20 mouse cellular contexts compared by ENCODE assay signal in the genomic region with DNA sequence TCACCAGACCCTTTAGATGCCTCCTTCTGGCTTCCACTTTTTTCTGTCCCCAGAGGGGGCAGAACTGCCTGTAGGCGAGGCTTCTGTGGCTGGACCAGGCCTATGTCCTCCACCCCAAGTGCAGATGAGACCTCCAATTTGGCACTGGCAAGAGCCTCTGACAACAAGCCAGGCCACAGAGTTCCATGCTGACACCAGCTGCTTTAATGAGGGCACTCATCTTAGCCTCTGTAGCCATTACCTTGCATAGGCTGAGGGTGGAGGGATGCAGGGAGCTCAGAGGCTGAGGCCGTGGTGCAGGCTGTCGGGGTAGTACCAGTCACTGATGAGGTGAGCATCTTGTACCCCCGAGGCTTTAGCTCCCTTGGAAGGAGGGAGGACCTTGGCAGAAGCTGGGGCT.
DNase-seq lines count a peak whose midpoint lies in the region; ATAC-seq and TF ChIP-seq lines count a peak whose summit lies in the region.
"Had no signal": no experiment of that assay in that cellular context is flagged by ENCODE, and none has a peak within 500 bp of the region (broad histone marks: within the 10 kb centered on the region; RNA-seq: fewer than 3 reads in every experiment).

No protein-coding gene starts in this region.

- no peak for DNase-seq in cerebellum, adult 9-11 months
- no peak for DNase-seq in hindbrain, embryonic 14.5 days (ENCODE audit: low spot score)
- no peak for DNase-seq in layer of hippocampus, adult 2 months (ENCODE audit: low spot score in 2 of 2)
- no peak for DNase-seq in layer of hippocampus, adult 8-10 months (ENCODE audit: low spot score in 2 of 2)
- no peak for DNase-seq in neural tube, embryonic 10.5 days (ENCODE audit: extremely low spot score, low spot score)
- DNase-seq: adrenal gland, postnatal 14 days; B cell, adult 2 months; cerebellum, adult 2 months; forebrain, postnatal 0 days; gastrocnemius, postnatal 14 days; heart, postnatal 36 days had no signal

- ATAC-seq in cerebellum, adult (ENCODE audit: insufficient number of reproducible peaks, low FRiP score, low TSS enrichment): peak; percentile 41; the same call in 1 of the 2 replicates
- ATAC-seq in hindbrain, embryonic 14.5 days (ENCODE audit: low FRiP score): no peak
- ATAC-seq in hindbrain, embryonic 13.5 days (ENCODE audit: low FRiP score): no peak
- peak; percentile 40; the same call in 1 of the 2 replicates for ATAC-seq in neural tube, embryonic 13.5 days (ENCODE audit: low read depth)
- ATAC-seq: CD4-positive, CD25-positive, alpha-beta regulatory T cell, adult 4 months; forebrain, embryonic 13.5 days; forebrain, postnatal 0 days; intestine, embryonic 16.5 days had no signal

- TF ChIP-seq CTCF in layer of hippocampus, adult 2 months (conservative IDR thresholded peaks at IDR 0.05): no peak

- no peak overlapping the region for H3K4me3 ChIP-seq in hindbrain, embryonic 14.5 days (replicated peaks; ENCODE audit: low read length)
- no peak overlapping the region for H3K4me3 ChIP-seq in hindbrain, embryonic 13.5 days
- H3K4me3 ChIP-seq in layer of hippocampus, adult 2 months: no peak overlapping the region
- H3K4me3 ChIP-seq in neural tube, embryonic 13.5 days: no peak overlapping the region
- H3K4me3 ChIP-seq: embryonic facial prominence, embryonic 10.5 days; forebrain, embryonic 13.5 days; heart, embryonic 12.5 days had no signal

- no peaks in the 10 kb centered on the region for H3K27me3 ChIP-seq in hindbrain, embryonic 14.5 days (ENCODE audit: control insufficient read depth, insufficient read depth, low read length)
- H3K27me3 ChIP-seq in hindbrain, embryonic 13.5 days: no peaks in the 10 kb centered on the region
- no peaks in the 10 kb centered on the region for H3K27me3 ChIP-seq in neural tube, embryonic 13.5 days
- H3K27me3 ChIP-seq: forebrain, embryonic 13.5 days; heart, embryonic 12.5 days had no signal

- 68% methylated on average over 4 of the region's 4 CpGs for WGBS in hindbrain, embryonic 14.5 days
- WGBS in hindbrain, embryonic 13.5 days: 55% methylated on average over 4 of the region's 4 CpGs
- WGBS in neural tube, embryonic 13.5 days: 68% methylated on average over 4 of the region's 4 CpGs

- no peak overlapping the region for H3K9ac ChIP-seq in hindbrain, embryonic 14.5 days
- no peak overlapping the region for H3K9ac ChIP-seq in hindbrain, embryonic 13.5 days
- no peak overlapping the region for H3K9ac ChIP-seq in neural tube, embryonic 13.5 days
- H3K9ac ChIP-seq: forebrain, embryonic 13.5 days; forebrain, postnatal 0 days; heart, embryonic 12.5 days had no signal

- no peaks in the 10 kb centered on the region for H3K9me3 ChIP-seq in hindbrain, embryonic 14.5 days (ENCODE audit: control insufficient read depth, low read length)
- no peaks in the 10 kb centered on the region for H3K9me3 ChIP-seq in hindbrain, embryonic 13.5 days
- H3K9me3 ChIP-seq in neural tube, embryonic 13.5 days: no peaks in the 10 kb centered on the region
- H3K9me3 ChIP-seq: embryonic facial prominence, embryonic 10.5 days; forebrain, embryonic 13.5 days; G1E; heart, embryonic 12.5 days had no signal

- 0 out of 2 replicates have a peak overlapping the region, but pooled peaks have one; percentile 1 for H3K27ac ChIP-seq in hindbrain, embryonic 14.5 days
- no peak overlapping the region for H3K27ac ChIP-seq in hindbrain, embryonic 13.5 days
- H3K27ac ChIP-seq in layer of hippocampus, adult 2 months: 0 out of 2 replicates have a peak overlapping the region, but pooled peaks have one; percentile 3
- H3K27ac ChIP-seq in neural tube, embryonic 13.5 days (replicated peaks): no peak overlapping the region
- H3K27ac ChIP-seq: embryonic facial prominence, embryonic 10.5 days; forebrain, embryonic 13.5 days had no signal

- no peaks in the 10 kb centered on the region for H3K4me1 ChIP-seq in hindbrain, embryonic 14.5 days (replicated peaks; ENCODE audit: control insufficient read depth, insufficient read depth, low read length)
- H3K4me1 ChIP-seq in hindbrain, embryonic 13.5 days (replicated peaks): peaks cover 20% of the 10 kb centered on the region
- peaks cover 24% of the 10 kb centered on the region for H3K4me1 ChIP-seq in neural tube, embryonic 13.5 days (replicated peaks)

- no peaks in the 10 kb centered on the region for H3K36me3 ChIP-seq in hindbrain, embryonic 14.5 days (replicated peaks; ENCODE audit: control insufficient read depth, insufficient read depth)
- no peaks in the 10 kb centered on the region for H3K36me3 ChIP-seq in hindbrain, embryonic 13.5 days
- H3K36me3 ChIP-seq in neural tube, embryonic 13.5 days: no peaks in the 10 kb centered on the region
- H3K36me3 ChIP-seq: embryonic facial prominence, embryonic 10.5 days; G1E had no signal

- no peak overlapping the region for H3K4me2 ChIP-seq in hindbrain, embryonic 14.5 days (replicated peaks)
- H3K4me2 ChIP-seq in hindbrain, embryonic 13.5 days: no peak overlapping the region
- no peak overlapping the region for H3K4me2 ChIP-seq in neural tube, embryonic 13.5 days
- H3K4me2 ChIP-seq: forebrain, embryonic 13.5 days; heart, embryonic 12.5 days had no signal

Comparison
In these comparisons a context has a peak if more than half of its experiments do, and no peak if none do; other contexts are left out.
1. H3K27ac ChIP-seq: peak in hindbrain, embryonic 14.5 days (single experiment) and layer of hippocampus, adult 2 months (single experiment); none in hindbrain, embryonic 13.5 days (single experiment) and neural tube, embryonic 13.5 days (single experiment).
2. ATAC-seq: peak in cerebellum, adult (single experiment) and neural tube, embryonic 13.5 days (single experiment); none in hindbrain, embryonic 14.5 days (single experiment) and hindbrain, embryonic 13.5 days (single experiment).